8 mouse cellular contexts compared by ENCODE assay signal in the genomic region with DNA sequence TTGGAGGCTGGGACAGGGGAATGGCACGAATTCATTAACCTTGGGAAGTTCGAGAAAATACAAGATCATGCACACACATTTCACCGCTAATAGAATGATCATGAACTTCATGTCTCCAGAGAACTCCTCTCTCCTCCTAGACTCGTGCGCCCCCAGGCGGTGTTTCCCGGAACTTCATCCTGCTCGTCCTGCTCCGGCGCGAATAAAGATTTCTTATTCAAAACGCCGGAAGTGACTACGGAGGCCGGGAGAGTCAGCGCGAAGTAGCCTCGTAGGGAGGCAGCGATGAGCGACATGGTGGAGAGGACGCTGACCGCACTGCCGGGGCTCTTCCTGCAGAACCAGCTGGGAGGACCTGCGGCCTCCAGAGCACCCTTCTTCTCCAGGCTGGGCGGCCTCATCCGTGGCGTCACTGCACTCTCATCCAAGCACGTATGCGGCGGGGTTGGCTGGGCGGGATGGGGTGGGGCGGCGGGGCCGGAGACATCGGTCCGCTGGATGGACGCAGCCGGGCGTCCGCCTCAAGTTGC. TPM values are rescaled to one million over a fixed set of nuclear protein-coding genes. Genes with fewer than 3 reads are reported as not detected.
DNase-seq lines count a peak whose midpoint lies in the region; ATAC-seq and TF ChIP-seq lines count a peak whose summit lies in the region.

A gene (plus strand): TSS at position 249 of the 530 bp plus-strand sequence.

- no peaks in the 10 kb centered on the region for H3K9me3 ChIP-seq in MEL (replicated peaks; ENCODE audit: insufficient read depth, low read length)
- H3K9me3 ChIP-seq in forebrain, postnatal 0 days (ENCODE audit: low read length): no peaks in the 10 kb centered on the region
- no peaks in the 10 kb centered on the region for H3K9me3 ChIP-seq in lung, embryonic 16.5 days (ENCODE audit: control insufficient read depth, low read length)

- peaks cover 2 to 4% of the 10 kb centered on the region in 2 experiments for H3K36me3 ChIP-seq in MEL (ENCODE audit: control insufficient read depth in 1 of 2, insufficient read depth in 2 of 2, low read length in 2 of 2)
- H3K36me3 ChIP-seq in forebrain, postnatal 0 days (ENCODE audit: insufficient read depth): peaks cover 16% of the 10 kb centered on the region
- peaks cover 6% of the 10 kb centered on the region; the same call in 1 of the 2 replicates for H3K36me3 ChIP-seq in lung, embryonic 16.5 days (ENCODE audit: control insufficient read depth, insufficient read depth, low read length)

- TF ChIP-seq EP300 in MEL (IDR thresholded peaks at IDR 0.05; ENCODE audit: low read depth in 1 of 2, low read length in 2 of 2): peak in 1 of 2 experiments; percentile 47; a peak in 1 of 4 replicates

- TF ChIP-seq RAD21 in MEL (IDR thresholded peaks at IDR 0.05; ENCODE audit: low read depth, low read length): peak; percentile 79

- peak within 1 kb of the TSS; percentile 57 for H3K4me2 ChIP-seq in forebrain, postnatal 0 days (ENCODE audit: low read depth)
- H3K4me2 ChIP-seq in lung, embryonic 16.5 days (ENCODE audit: low read depth, low read length): peak within 1 kb of the TSS; percentile 76

- peaks cover 8% of the 10 kb centered on the region for H3K79me2 ChIP-seq in MEL (ENCODE audit: control insufficient read depth, insufficient read depth, low read length, poor library complexity)

- peak within 1 kb of the TSS; percentile 67 for H3K27ac ChIP-seq in MEL (ENCODE audit: control insufficient read depth, low read depth, low read length)
- H3K27ac ChIP-seq in cerebellum, adult 2 months (ENCODE audit: insufficient read depth, low read length): peak within 1 kb of the TSS; percentile 55; the same call in 1 of the 2 replicates
- H3K27ac ChIP-seq in forebrain, postnatal 0 days (ENCODE audit: low read depth, low read length): peak within 1 kb of the TSS; percentile 51
- H3K27ac ChIP-seq in lung, embryonic 16.5 days (ENCODE audit: low read length): peak within 1 kb of the TSS; percentile 76

- TF ChIP-seq CTCF in MEL (IDR thresholded peaks at IDR 0.05 in 2 of 3, conservative IDR thresholded peaks at IDR 0.05 in 1 of 3; ENCODE audit: control insufficient read depth in 1 of 3, insufficient read depth in 1 of 3, low read depth in 2 of 3, low read length in 3 of 3, poor library complexity in 1 of 3, severe bottlenecking in 1 of 3): peak; percentile 86 to 89 (median 87)
- TF ChIP-seq CTCF in cerebellum, adult 2 months (IDR thresholded peaks at IDR 0.05; ENCODE audit: borderline replicate concordance, insufficient read depth, low read depth, low read length): peak; percentile 95
- peak; percentile 95 for TF ChIP-seq CTCF in forebrain, postnatal 0 days (IDR thresholded peaks at IDR 0.05; ENCODE audit: low read depth)

- peak within 1 kb of the TSS; percentile 99 for H3K9ac ChIP-seq in MEL (ENCODE audit: control insufficient read depth, low read depth, low read length, poor library complexity, severe bottlenecking)
- H3K9ac ChIP-seq in forebrain, postnatal 0 days: peak within 1 kb of the TSS; percentile 88
- H3K9ac ChIP-seq in lung, embryonic 16.5 days (ENCODE audit: low read length): peak within 1 kb of the TSS; percentile 95

- H3K27me3 ChIP-seq in MEL (ENCODE audit: control insufficient read depth in 1 of 2, insufficient read depth in 2 of 2, low read length in 2 of 2): no peaks in the 10 kb centered on the region
- no peaks in the 10 kb centered on the region for H3K27me3 ChIP-seq in cerebellum, adult 2 months (ENCODE audit: control insufficient read depth, insufficient read depth, low read length)
- no peaks in the 10 kb centered on the region for H3K27me3 ChIP-seq in forebrain, postnatal 0 days (ENCODE audit: insufficient read depth, low read length)
- no peaks in the 10 kb centered on the region for H3K27me3 ChIP-seq in lung, embryonic 16.5 days (ENCODE audit: control insufficient read depth, insufficient read depth, low read depth, low read length)

- H3K4me1 ChIP-seq in MEL (ENCODE audit: control insufficient read depth in 1 of 2, insufficient read depth in 2 of 2, low read length in 2 of 2): peaks cover 0 to 5% of the 10 kb centered on the region in 2 experiments; a peak in 1 of 4 replicates
- H3K4me1 ChIP-seq in cerebellum, adult 2 months (ENCODE audit: control insufficient read depth, insufficient read depth, low read length): peaks cover 6% of the 10 kb centered on the region
- H3K4me1 ChIP-seq in forebrain, postnatal 0 days (ENCODE audit: insufficient read depth): peaks cover 8% of the 10 kb centered on the region
- peaks cover 9% of the 10 kb centered on the region for H3K4me1 ChIP-seq in lung, embryonic 16.5 days (replicated peaks; ENCODE audit: control insufficient read depth, insufficient read depth, low read length)

- WGBS in cerebellum, adult 2 months: under 1% methylated on average over 40 of the region's 40 CpGs
- WGBS in forebrain, postnatal 0 days: under 1% methylated on average over 39 of the region's 40 CpGs
- under 1% methylated on average over 40 of the region's 40 CpGs for WGBS in lung, embryonic 16.5 days

- peak; percentile 87 to 88 for TF ChIP-seq POLR2A in MEL (IDR thresholded peaks at IDR 0.05; ENCODE audit: control insufficient read depth in 1 of 2, insufficient read depth in 1 of 2, low read depth in 1 of 2, low read length in 2 of 2, poor library complexity in 1 of 2)
- TF ChIP-seq POLR2A in cerebellum, adult 2 months (IDR thresholded peaks at IDR 0.05; ENCODE audit: borderline replicate concordance, insufficient read depth, low read length): peak; percentile 88; the same call in 1 of the 2 replicates

- DNase-seq in MEL (ENCODE audit: low read depth, low spot score): peak; percentile 97
- peak; percentile 91 to 99 for DNase-seq in cerebellum, adult 2 months
- DNase-seq in forebrain, postnatal 0 days: peak; percentile 98
- peak; percentile 98 for DNase-seq in layer of hippocampus, adult 9-10 months (ENCODE audit: low spot score)
- peak; percentile 98 for DNase-seq in ovary, postnatal 10 days (ENCODE audit: low spot score)
- DNase-seq in thymus, postnatal 10 days (ENCODE audit: low spot score in 2 of 2): peak; percentile 94 to 100

- H3K4me3 ChIP-seq in MEL (ENCODE audit: control insufficient read depth in 1 of 2, insufficient read depth in 1 of 2, low read depth in 2 of 2, low read length in 2 of 2): peak within 1 kb of the TSS; percentile 62 to 100
- H3K4me3 ChIP-seq in cerebellum, adult 2 months (replicated peaks; ENCODE audit: insufficient read depth, low read depth, low read length): peak within 1 kb of the TSS; percentile 88
- H3K4me3 ChIP-seq in forebrain, postnatal 0 days (ENCODE audit: low read depth, low read length): peak within 1 kb of the TSS; percentile 66
- peak within 1 kb of the TSS; percentile 95 for H3K4me3 ChIP-seq in lung, embryonic 16.5 days (ENCODE audit: low read length)

- peak; percentile 96 for ATAC-seq in forebrain, postnatal 0 days
- ATAC-seq in hematopoietic stem cell, adult 5-6 weeks (replicated peaks in 1 of 2; ENCODE audit: insufficient read depth in 1 of 2, low FRiP score in 2 of 2, low TSS enrichment in 1 of 2, low read depth in 1 of 2, poor library complexity in 2 of 2, severe bottlenecking in 2 of 2): peak; percentile 81 to 95
- peak; percentile 89 for ATAC-seq in lung, embryonic 16.5 days (ENCODE audit: low read depth)

TF ChIP-seq in MEL, 35 proteins besides CTCF, POLR2A, EP300 and RAD21 (continues in another document):
- TF ChIP-seq UBTF (IDR thresholded peaks at IDR 0.05; ENCODE audit: borderline replicate concordance, insufficient read depth, low read depth, low read length): no peak
- no peak for TF ChIP-seq BHLHE40 (IDR thresholded peaks at IDR 0.05; ENCODE audit: borderline replicate concordance, low read depth, low read length)
- TF ChIP-seq POLR2AphosphoS2 (IDR thresholded peaks at IDR 0.05; ENCODE audit: low read length): peak; percentile 42; the same call in 1 of the 2 replicates
- no peak for TF ChIP-seq TAL1 (IDR thresholded peaks at IDR 0.05; ENCODE audit: low read length)
- TF ChIP-seq KAT2A (conservative IDR thresholded peaks at IDR 0.05; ENCODE audit: low read depth, low read length): peak; percentile 75; the same call in 1 of the 2 replicates
- TF ChIP-seq TBP (IDR thresholded peaks at IDR 0.05; ENCODE audit: low read depth, low read length): no peak
- peak; percentile 94 for TF ChIP-seq ELF1 (IDR thresholded peaks at IDR 0.05; ENCODE audit: low read depth, low read length)
- no peak for TF ChIP-seq MYB (IDR thresholded peaks at IDR 0.05; ENCODE audit: low read depth, low read length)
- TF ChIP-seq ZC3H11A (IDR thresholded peaks at IDR 0.05; ENCODE audit: low read depth, low read length): peak; percentile 33; the same call in 1 of the 2 replicates
- no peak for TF ChIP-seq USF1 (IDR thresholded peaks at IDR 0.05; ENCODE audit: low read depth, low read length)
- TF ChIP-seq ETS1 (IDR thresholded peaks at IDR 0.05; ENCODE audit: low read depth, low read length): peak; percentile 69; the same call in 1 of the 2 replicates
- peak; percentile 49 for TF ChIP-seq ZNF384 (IDR thresholded peaks at IDR 0.05; ENCODE audit: low read depth, low read length)
- no peak for TF ChIP-seq RCOR1 (IDR thresholded peaks at IDR 0.05; ENCODE audit: low read depth, low read length)
- TF ChIP-seq MYC (IDR thresholded peaks at IDR 0.05; ENCODE audit: low read depth, low read length): no peak
- TF ChIP-seq POLR2AphosphoS5 (IDR thresholded peaks at IDR 0.05; ENCODE audit: borderline replicate concordance, low read depth, low read length): no peak
- TF ChIP-seq CHD2 (IDR thresholded peaks at IDR 0.05; ENCODE audit: low read length): no peak
- no peak for TF ChIP-seq ZKSCAN1 (IDR thresholded peaks at IDR 0.05; ENCODE audit: low read depth, low read length)
- TF ChIP-seq NRF1 (IDR thresholded peaks at IDR 0.05; ENCODE audit: insufficient read depth, low read depth, low read length, poor library complexity, severe bottlenecking): no peak
- peak; percentile 96 for TF ChIP-seq HCFC1 (IDR thresholded peaks at IDR 0.05; ENCODE audit: low read depth, low read length)
- TF ChIP-seq MAX (IDR thresholded peaks at IDR 0.05; ENCODE audit: low read length): no peak
- TF ChIP-seq SMC3 (IDR thresholded peaks at IDR 0.05; ENCODE audit: low read depth, low read length): peak; percentile 61
- peak; percentile 65 for TF ChIP-seq TCF12 (IDR thresholded peaks at IDR 0.05; ENCODE audit: low read depth, low read length)

RNA-seq across cellular contexts. Expression of the gene that starts here (rescaled TPM):
- 9.4 and 10.5 TPM in 2 replicates for total RNA-seq in MEL (2012; rRNA removed)
- polyA plus RNA-seq in MEL (2012; ENCODE audit: insufficient read depth in 1 of 2, insufficient read length in 2 of 2, low read depth in 1 of 2, low replicate concordance in 2 of 2, missing spikeins in 1 of 2): 1 to 10 TPM in 1 of 2 experiments, not detected in 1; 9.4 TPM
- 11.1 and 11.4 TPM in 2 replicates for polyA plus RNA-seq in cerebellum, adult 2 months (2012; rRNA removed)
- total RNA-seq in forebrain, postnatal 0 days (2014; rRNA removed): 17.1 and 18.7 TPM in 2 replicates
- polyA plus RNA-seq in forebrain, postnatal 0 days (2015; fragmentation: Nextera tagmentation; extraction: Ambion mirVana): 2.9 and 5.8 TPM in 2 replicates
- total RNA-seq in hematopoietic stem cell, adult 5-6 weeks (2017): 18.9 and 23.0 TPM in 2 replicates
- 11.4 and 12.4 TPM in 2 replicates for polyA plus RNA-seq in lung, embryonic 16.5 days (2015; fragmentation: Nextera tagmentation; extraction: Ambion mirVana)

Comparison
In these comparisons a context has a peak if more than half of its experiments do, and no peak if none do; other contexts are left out.
1. Peak in every context shown above with its lines: DNase-seq, ATAC-seq, H3K4me3 ChIP-seq and H3K27ac ChIP-seq.